7 mouse cellular contexts compared by ENCODE assay signal in genomic region chr4:147905090-147905659, GRCm38 (mm10). TPM values are rescaled to one million over a fixed set of nuclear protein-coding genes. Genes with fewer than 3 reads are reported as not detected.
A peak's percentile ranks its signal among the peaks of the same experiment; 100 is the strongest.
DNase-seq lines count a peak whose midpoint lies in the region; ATAC-seq and TF ChIP-seq lines count a peak whose summit lies in the region.

No protein-coding gene starts in this region.

- no peaks in the 10 kb centered on the region for H3K9me3 ChIP-seq in lung, embryonic 14.5 days (ENCODE audit: low read depth, low read length)
- no peaks in the 10 kb centered on the region for H3K9me3 ChIP-seq in embryonic facial prominence, embryonic 14.5 days (ENCODE audit: control insufficient read depth, low read length)
- no peaks in the 10 kb centered on the region for H3K9me3 ChIP-seq in hindbrain, embryonic 13.5 days
- no peaks in the 10 kb centered on the region for H3K9me3 ChIP-seq in midbrain, embryonic 12.5 days

- peak overlapping the region; percentile 62 for H3K9ac ChIP-seq in lung, embryonic 14.5 days
- H3K9ac ChIP-seq in embryonic facial prominence, embryonic 14.5 days (ENCODE audit: low read depth, low read length), result peak overlapping the region; percentile 91
- H3K9ac ChIP-seq in hindbrain, embryonic 13.5 days, result peak overlapping the region; percentile 60
- peak overlapping the region; percentile 78 for H3K9ac ChIP-seq in midbrain, embryonic 12.5 days (replicated peaks)

- no peaks in the 10 kb centered on the region for H3K27me3 ChIP-seq in lung, embryonic 14.5 days (ENCODE audit: insufficient read depth, low read length)
- no peaks in the 10 kb centered on the region for H3K27me3 ChIP-seq in embryonic facial prominence, embryonic 14.5 days (replicated peaks; ENCODE audit: control insufficient read depth, insufficient read depth, low read length)
- H3K27me3 ChIP-seq in hindbrain, embryonic 13.5 days, result no peaks in the 10 kb centered on the region
- 0 out of 2 replicates have a peak, but pooled peaks cover 6% of the 10 kb centered on the region for H3K27me3 ChIP-seq in midbrain, embryonic 12.5 days

- intact Hi-C loops in left cerebral cortex, postnatal 25 days (cut with DNase I), result no loop called here

- H3K4me1 ChIP-seq in lung, embryonic 14.5 days (ENCODE audit: insufficient read depth), result peaks cover 6% of the 10 kb centered on the region; the same call in 1 of the 2 replicates
- H3K4me1 ChIP-seq in embryonic facial prominence, embryonic 14.5 days (ENCODE audit: control insufficient read depth, insufficient read depth, low read length), result peaks cover 11% of the 10 kb centered on the region
- peaks cover 20% of the 10 kb centered on the region for H3K4me1 ChIP-seq in hindbrain, embryonic 13.5 days (replicated peaks)
- H3K4me1 ChIP-seq in midbrain, embryonic 12.5 days, result peaks cover 14% of the 10 kb centered on the region

- ATAC-seq in lung, embryonic 14.5 days (ENCODE audit: insufficient read depth), result peak; percentile 22; the same call in 1 of the 2 replicates
- ATAC-seq in embryonic facial prominence, embryonic 14.5 days (ENCODE audit: low read depth), result no peak; the same call in 1 of the 2 replicates
- peak; percentile 33 for ATAC-seq in hindbrain, embryonic 13.5 days (ENCODE audit: low FRiP score)
- ATAC-seq in midbrain, embryonic 12.5 days (ENCODE audit: low FRiP score, low read depth), result peak; percentile 28; the same call in 1 of the 2 replicates

- H3K36me3 ChIP-seq in lung, embryonic 14.5 days (ENCODE audit: insufficient read depth), result peaks cover 13% of the 10 kb centered on the region; the same call in 1 of the 2 replicates
- peaks cover 25% of the 10 kb centered on the region for H3K36me3 ChIP-seq in embryonic facial prominence, embryonic 14.5 days (ENCODE audit: control insufficient read depth, insufficient read depth, low read length)
- peaks cover 25% of the 10 kb centered on the region for H3K36me3 ChIP-seq in hindbrain, embryonic 13.5 days
- peaks cover 22% of the 10 kb centered on the region for H3K36me3 ChIP-seq in midbrain, embryonic 12.5 days

- DNase-seq in lung, embryonic 14.5 days, result no peak
- no peak for DNase-seq in lung, adult 18-20 months
- no peak for DNase-seq in embryonic facial prominence, embryonic 14.5 days (ENCODE audit: low spot score)
- no peak for DNase-seq in left cerebral cortex, postnatal 25 days (ENCODE audit: low spot score in 2 of 2)
- no peak for DNase-seq in frontal cortex, postnatal 14 days (ENCODE audit: low spot score in 2 of 2)

- H3K4me2 ChIP-seq in lung, embryonic 14.5 days, result peak overlapping the region; percentile 65
- peak overlapping the region; percentile 68 for H3K4me2 ChIP-seq in embryonic facial prominence, embryonic 14.5 days (ENCODE audit: low read depth, low read length)
- H3K4me2 ChIP-seq in hindbrain, embryonic 13.5 days, result peak overlapping the region; percentile 59
- peak overlapping the region; percentile 58 for H3K4me2 ChIP-seq in midbrain, embryonic 12.5 days (replicated peaks)

- TF ChIP-seq CTCF in lung, embryonic 14.5 days (IDR thresholded peaks at IDR 0.05; ENCODE audit: low read depth), result no peak

- peak overlapping the region; percentile 89 for H3K4me3 ChIP-seq in lung, embryonic 14.5 days (ENCODE audit: low read depth, low read length)
- peak overlapping the region; percentile 81 for H3K4me3 ChIP-seq in embryonic facial prominence, embryonic 14.5 days (ENCODE audit: low read depth, low read length)
- peak overlapping the region; percentile 84 for H3K4me3 ChIP-seq in hindbrain, embryonic 13.5 days
- H3K4me3 ChIP-seq in midbrain, embryonic 12.5 days, result peak overlapping the region; percentile 93

- WGBS in lung, embryonic 14.5 days, result under 1% methylated on average over 8 of the region's 8 CpGs
- WGBS in embryonic facial prominence, embryonic 14.5 days, result under 1% methylated on average over 8 of the region's 8 CpGs
- under 1% methylated on average over 8 of the region's 8 CpGs for WGBS in hindbrain, embryonic 13.5 days
- 2% methylated on average over 8 of the region's 8 CpGs for WGBS in midbrain, embryonic 12.5 days

- H3K27ac ChIP-seq in lung, embryonic 14.5 days (ENCODE audit: low read depth), result no peak overlapping the region
- H3K27ac ChIP-seq in embryonic facial prominence, embryonic 14.5 days (replicated peaks; ENCODE audit: low read depth, low read length), result no peak overlapping the region
- H3K27ac ChIP-seq in hindbrain, embryonic 13.5 days, result peak overlapping the region; percentile 14; the same call in 1 of the 2 replicates
- no peak overlapping the region; the same call in 1 of the 2 replicates for H3K27ac ChIP-seq in midbrain, embryonic 12.5 days (replicated peaks)

RNA-seq across cellular contexts. Expression of gene Mfn2, which starts 0.7 kb away (rescaled TPM):
- polyA plus RNA-seq in lung, embryonic 14.5 days (2014; fragmentation: Nextera tagmentation; extraction: Ambion mirVana), result 31.7 and 32.6 TPM in 2 replicates
- 37.0 and 37.5 TPM in 2 replicates for polyA plus RNA-seq in embryonic facial prominence, embryonic 14.5 days (2014; fragmentation: Nextera tagmentation; extraction: Ambion mirVana)
- polyA plus RNA-seq in hindbrain, embryonic 13.5 days (2015; fragmentation: Nextera tagmentation; extraction: Ambion mirVana), result 82.6 and 86.9 TPM in 2 replicates
- 65.1 and 65.4 TPM in 2 replicates for polyA plus RNA-seq in midbrain, embryonic 12.5 days (2016; fragmentation: Nextera tagmentation; extraction: Ambion mirVana)
- 100 to 1,000 TPM; 187 to 193 TPM for total RNA-seq in left cerebral cortex, postnatal 25 days (2021)

RNA-seq across cellular contexts. Expression of gene Plod1, which starts 31.4 kb away (rescaled TPM):
- polyA plus RNA-seq in lung, embryonic 14.5 days (2014; fragmentation: Nextera tagmentation; extraction: Ambion mirVana), result 40.0 and 42.4 TPM in 2 replicates
- polyA plus RNA-seq in embryonic facial prominence, embryonic 14.5 days (2014; fragmentation: Nextera tagmentation; extraction: Ambion mirVana), result 83.8 and 102 TPM in 2 replicates
- polyA plus RNA-seq in hindbrain, embryonic 13.5 days (2015; fragmentation: Nextera tagmentation; extraction: Ambion mirVana), result 26.6 and 28.1 TPM in 2 replicates
- polyA plus RNA-seq in midbrain, embryonic 12.5 days (2016; fragmentation: Nextera tagmentation; extraction: Ambion mirVana), result 25.1 and 27.2 TPM in 2 replicates
- 10 to 100 TPM; 17.6 to 19.9 TPM for total RNA-seq in left cerebral cortex, postnatal 25 days (2021)

RNA-seq across cellular contexts. Expression of gene 2510039O18Rik, which starts 35.5 kb away (rescaled TPM):
- polyA plus RNA-seq in lung, embryonic 14.5 days (2014; fragmentation: Nextera tagmentation; extraction: Ambion mirVana), result 20.2 and 22.5 TPM in 2 replicates
- polyA plus RNA-seq in embryonic facial prominence, embryonic 14.5 days (2014; fragmentation: Nextera tagmentation; extraction: Ambion mirVana), result 23.0 and 23.4 TPM in 2 replicates
- polyA plus RNA-seq in hindbrain, embryonic 13.5 days (2015; fragmentation: Nextera tagmentation; extraction: Ambion mirVana), result 12.6 and 13.0 TPM in 2 replicates
- 21.2 and 26.1 TPM in 2 replicates for polyA plus RNA-seq in midbrain, embryonic 12.5 days (2016; fragmentation: Nextera tagmentation; extraction: Ambion mirVana)
- total RNA-seq in left cerebral cortex, postnatal 25 days (2021), result 10 to 100 TPM; 29.0 to 30.6 TPM

RNA-seq across cellular contexts. Expression of gene Fv1, which starts 36.4 kb away (rescaled TPM):
- 9.5 and 11.5 TPM in 2 replicates for polyA plus RNA-seq in lung, embryonic 14.5 days (2014; fragmentation: Nextera tagmentation; extraction: Ambion mirVana)
- 5.2 and 5.5 TPM in 2 replicates for polyA plus RNA-seq in embryonic facial prominence, embryonic 14.5 days (2014; fragmentation: Nextera tagmentation; extraction: Ambion mirVana)
- polyA plus RNA-seq in hindbrain, embryonic 13.5 days (2015; fragmentation: Nextera tagmentation; extraction: Ambion mirVana), result 10.9 and 12.0 TPM in 2 replicates
- 15.8 and 16.9 TPM in 2 replicates for polyA plus RNA-seq in midbrain, embryonic 12.5 days (2016; fragmentation: Nextera tagmentation; extraction: Ambion mirVana)
- total RNA-seq in left cerebral cortex, postnatal 25 days (2021), result 1 to 10 TPM; 8.9 to 9.5 TPM

RNA-seq across cellular contexts. Expression of gene Miip, which starts 36.6 kb away (rescaled TPM):
- 32.7 and 39.1 TPM in 2 replicates for polyA plus RNA-seq in lung, embryonic 14.5 days (2014; fragmentation: Nextera tagmentation; extraction: Ambion mirVana)
- polyA plus RNA-seq in embryonic facial prominence, embryonic 14.5 days (2014; fragmentation: Nextera tagmentation; extraction: Ambion mirVana), result 23.9 and 25.6 TPM in 2 replicates
- polyA plus RNA-seq in hindbrain, embryonic 13.5 days (2015; fragmentation: Nextera tagmentation; extraction: Ambion mirVana), result 43.3 and 46.5 TPM in 2 replicates
- polyA plus RNA-seq in midbrain, embryonic 12.5 days (2016; fragmentation: Nextera tagmentation; extraction: Ambion mirVana), result 53.2 and 61.8 TPM in 2 replicates
- total RNA-seq in left cerebral cortex, postnatal 25 days (2021), result 10 to 100 TPM; 16.2 to 18.3 TPM
